Mouse (Mus musculus) forebrain, embryonic 16.5 days (tissue): ENCODE measurements around the gene Mcidas. TPM values are rescaled to one million over a fixed set of nuclear protein-coding genes. Genes with fewer than 3 reads are reported as not detected.

Experiments used
- ATAC-seq: fragments of 200-750 bp; cut with Nextera tagmentation; 2 replicates; pipeline ENCODE4 v1.8.0; 2017; ENCODE audit warnings: mild to moderate bottlenecking, moderate library complexity
- H3K27ac ChIP-seq: fragments of 300-500 bp; sonication (generic); 2 replicates; pipeline ENCODE4 v1.5.1; 2014; ENCODE audit warnings: low read length, control low read depth
- H3K27me3 ChIP-seq: fragments of 300-500 bp; sonication (generic); replicated peaks from 2 replicates; pipeline ENCODE4 v1.6.1; 2014; ENCODE audit warnings: low read length; ENCODE audit not compliant: control insufficient read depth, insufficient read depth
- H3K36me3 ChIP-seq: fragments of 300-500 bp; sonication (generic); 2 replicates; pipeline ENCODE4 v1.6.1; 2014; ENCODE audit not compliant: control insufficient read depth, insufficient read depth
- H3K4me1 ChIP-seq: fragments of 300-500 bp; sonication (generic); replicated peaks from 2 replicates; pipeline ENCODE4 v1.6.1; 2014; ENCODE audit warnings: low read length; ENCODE audit not compliant: control insufficient read depth, insufficient read depth
- H3K4me2 ChIP-seq: fragments of 300-500 bp; sonication (generic); 2 replicates; pipeline ENCODE4 v1.6.1; 2014; ENCODE audit warnings: mild to moderate bottlenecking, low read length, control low read depth
- H3K4me3 ChIP-seq: fragments of 300-500 bp; sonication (generic); replicated peaks from 2 replicates; pipeline ENCODE4 v1.5.1; 2014; ENCODE audit warnings: mild to moderate bottlenecking, low read length, control low read depth
- H3K9ac ChIP-seq: fragments of 300-500 bp; sonication (generic); replicated peaks from 2 replicates; pipeline ENCODE4 v1.6.1; 2014; ENCODE audit warnings: low read depth, low read length, control low read depth
- H3K9me3 ChIP-seq: fragments of 300-500 bp; sonication (generic); 2 replicates; pipeline ENCODE4 v1.6.1; 2016; ENCODE audit warnings: low read length; ENCODE audit not compliant: control insufficient read depth
- WGBS: fragments of 180-500 bp; shearing (Covaris S2); extraction: QIAGEN DNeasy Blood & Tissue Kit; methylation state at CpG from one replicate; pipeline ENCODE4 v1.1.7; 2014; 5-methylcytosine and 5-hydroxymethylcytosine counted together
- polyA plus RNA-seq: library from polyadenylated mRNA; unstranded; fragments of >200 nt; fragmentation: Nextera tagmentation; extraction: Ambion mirVana; gene quantifications from 2 replicates; pipeline ENCODE4 v1.2.1, GENCODE M21; 2015

The Mcidas gene
- 0.20 and 0.66 TPM in 2 replicates for polyA plus RNA-seq

GRCm38 (mm10) chr13:112993531-112994152 is at the start of gene Mcidas:
Gene Mcidas, plus strand, starts transcription at chr13:112993845.
- Histone ChIP-seq H3K4me2 (peak within 1 kb of the TSS; percentile 73), H3K9ac (peak within 1 kb of the TSS; percentile 40), H3K27ac (no peak within 1 kb of the TSS), H3K4me1 (peaks cover 25% of the 10 kb centered on the region), H3K27me3 (peaks cover 81% of the 10 kb centered on the region), H3K36me3 (no peaks in the 10 kb centered on the region), H3K9me3 (no peaks in the 10 kb centered on the region), H3K4me3 (peak within 1 kb of the TSS; percentile 44)
- WGBS = under 1% methylated on average over 63 of the region's 63 CpGs
- ATAC-seq = peak; percentile 43

GRCm38 (mm10) chr13:112945312-112945711 is 48.3 kb upstream of the Mcidas start:
- ATAC-seq = no peak
- no peak overlapping the region for H3K9ac ChIP-seq
- no peaks in the 10 kb centered on the region for H3K4me1 ChIP-seq
- no peaks in the 10 kb centered on the region for H3K9me3 ChIP-seq
- no peak overlapping the region for H3K27ac ChIP-seq
- H3K4me3 ChIP-seq = no peak overlapping the region
- H3K36me3 ChIP-seq = peaks cover 31% of the 10 kb centered on the region
- no peaks in the 10 kb centered on the region for H3K27me3 ChIP-seq
- H3K4me2 ChIP-seq = no peak overlapping the region
- WGBS = 86% methylated on average over 9 of the region's 9 CpGs

- WGBS = 87% methylated on average over 6 of the region's 6 CpGs
- no peak for ATAC-seq
- H3K36me3 ChIP-seq = peaks cover 35% of the 10 kb centered on the region
- no peaks in the 10 kb centered on the region for H3K4me1 ChIP-seq
- H3K9ac ChIP-seq = no peak overlapping the region
- H3K4me3 ChIP-seq = no peak overlapping the region
- H3K27ac ChIP-seq = no peak overlapping the region
- no peaks in the 10 kb centered on the region for H3K27me3 ChIP-seq
- H3K9me3 ChIP-seq = no peaks in the 10 kb centered on the region
- no peak overlapping the region for H3K4me2 ChIP-seq
Observed at GRCm38 (mm10) chr13:112945900-112946299, 47.7 kb upstream of the Mcidas start.

DNA sequence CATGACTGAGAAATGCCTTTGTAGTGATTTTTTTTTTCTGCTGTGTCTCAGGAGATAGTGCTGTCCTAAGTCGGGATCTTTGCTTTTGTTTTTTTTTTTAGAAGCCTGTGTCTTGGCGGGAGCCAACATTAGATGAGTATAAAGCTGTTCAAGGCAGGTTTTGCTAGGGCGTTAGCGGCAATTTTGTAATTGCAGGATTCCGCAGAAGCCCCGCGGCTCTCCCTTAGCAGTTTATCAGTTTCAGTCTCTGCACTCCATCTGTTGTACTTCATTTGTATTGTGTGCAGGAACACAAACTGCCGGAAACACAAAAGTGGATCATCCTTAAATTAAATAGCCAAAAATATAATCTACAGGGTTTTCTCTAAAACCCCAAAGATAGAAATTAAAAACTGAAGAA is 39.6 kb upstream of the Mcidas start:
- no peak overlapping the region for H3K4me2 ChIP-seq
- no peak overlapping the region for H3K4me3 ChIP-seq
- no peaks in the 10 kb centered on the region for H3K4me1 ChIP-seq
- H3K36me3 ChIP-seq = peaks cover 32% of the 10 kb centered on the region
- no peak overlapping the region for H3K9ac ChIP-seq
- no peak overlapping the region for H3K27ac ChIP-seq
- H3K9me3 ChIP-seq = no peaks in the 10 kb centered on the region
- no peaks in the 10 kb centered on the region for H3K27me3 ChIP-seq
- ATAC-seq = no peak
- 84% methylated on average over 8 of the region's 8 CpGs for WGBS

DNA sequence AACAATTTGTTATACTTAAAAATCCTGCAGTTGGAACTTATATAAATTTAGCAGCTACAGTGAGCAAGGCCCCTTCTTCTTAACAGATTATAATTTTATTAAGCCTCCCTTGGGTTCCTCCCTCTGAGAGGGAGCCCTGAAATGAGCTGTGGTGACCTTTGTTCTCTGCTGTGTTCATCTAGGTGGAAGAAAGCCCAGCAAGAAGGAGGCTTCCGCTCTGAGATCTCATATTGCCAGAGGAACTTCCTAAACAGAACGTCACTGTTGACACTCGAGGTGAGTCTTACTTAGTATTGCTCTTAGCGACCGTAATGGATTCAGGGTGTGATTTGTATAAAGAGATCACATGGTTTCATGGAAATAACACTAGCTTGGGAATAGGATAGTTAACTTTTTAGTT is 30.6 kb upstream of the Mcidas start:
- Histone ChIP-seq H3K4me3 (no peak overlapping the region), H3K27ac (no peak overlapping the region), H3K9ac (no peak overlapping the region), H3K36me3 (peaks cover 20% of the 10 kb centered on the region), H3K4me2 (no peak overlapping the region), H3K27me3 (no peaks in the 10 kb centered on the region), H3K9me3 (no peaks in the 10 kb centered on the region), H3K4me1 (no peaks in the 10 kb centered on the region)
- 82% methylated on average over 5 of the region's 5 CpGs for WGBS
- ATAC-seq = no peak

GRCm38 (mm10) chr13:112964421-112964820 is 29.2 kb upstream of the Mcidas start:
- H3K9ac ChIP-seq = no peak overlapping the region
- no peaks in the 10 kb centered on the region for H3K27me3 ChIP-seq
- no peak overlapping the region for H3K4me3 ChIP-seq
- H3K4me1 ChIP-seq = no peaks in the 10 kb centered on the region
- no peak overlapping the region for H3K27ac ChIP-seq
- H3K4me2 ChIP-seq = no peak overlapping the region
- H3K36me3 ChIP-seq = peaks cover 23% of the 10 kb centered on the region
- 92% methylated on average over 12 of the region's 12 CpGs for WGBS
- no peaks in the 10 kb centered on the region for H3K9me3 ChIP-seq
- no peak for ATAC-seq

DNA sequence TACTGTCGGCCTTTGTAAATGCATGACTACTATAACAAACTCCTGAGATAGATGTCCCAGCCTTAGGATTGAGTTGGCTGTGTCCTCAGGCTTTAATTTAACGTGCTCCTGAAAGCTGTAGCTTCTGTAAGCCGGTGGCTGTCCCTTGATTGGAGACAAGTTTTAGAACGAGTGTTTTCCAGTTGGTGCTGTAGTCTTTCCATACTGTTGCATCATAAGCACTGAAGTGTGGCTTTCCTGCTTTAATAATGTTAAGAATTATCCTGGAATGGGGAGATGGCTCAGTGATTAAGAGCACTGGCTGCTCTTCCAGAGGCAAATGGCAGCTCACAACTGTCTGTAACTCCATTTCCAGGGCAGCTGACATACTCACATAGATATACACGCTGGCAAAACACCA is 26.4 kb upstream of the Mcidas start:
- 95% methylated on average over 5 of the region's 5 CpGs for WGBS
- ATAC-seq = no peak

DNA sequence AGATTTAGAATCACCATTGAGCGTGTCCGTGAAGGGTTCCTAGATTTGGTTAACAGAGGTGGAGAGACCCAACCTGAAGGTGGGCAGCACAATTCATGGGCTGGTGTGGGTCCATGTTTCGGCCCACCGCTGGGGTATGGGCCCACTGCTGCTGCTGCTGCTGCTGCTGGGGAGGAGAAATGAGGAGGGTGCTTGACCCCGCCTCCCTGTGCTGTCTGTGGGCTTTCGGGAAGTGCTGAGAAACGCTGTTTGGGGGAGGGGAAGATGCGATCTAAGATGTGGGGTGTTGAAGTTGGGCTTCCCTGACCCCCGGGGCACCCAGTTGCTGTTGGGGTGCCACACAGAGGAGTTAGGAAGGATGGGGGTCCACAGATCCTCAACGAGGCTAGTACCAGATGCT is 16.9 kb upstream of the Mcidas start:
- H3K36me3 ChIP-seq = no peaks in the 10 kb centered on the region
- no peaks in the 10 kb centered on the region for H3K9me3 ChIP-seq
- no peaks in the 10 kb centered on the region for H3K4me1 ChIP-seq
- no peak overlapping the region for H3K9ac ChIP-seq
- no peak overlapping the region for H3K4me3 ChIP-seq
- no peak for ATAC-seq
- H3K4me2 ChIP-seq = no peak overlapping the region
- 51% methylated on average over 10 of the region's 10 CpGs for whole genome bisulfite sequencing
- no peak overlapping the region for H3K27ac ChIP-seq
- no peaks in the 10 kb centered on the region for H3K27me3 ChIP-seq

More for the DNA sequence above, 26.4 kb upstream of the Mcidas start:
- H3K9ac ChIP-seq = no peak overlapping the region
- no peaks in the 10 kb centered on the region for H3K27me3 ChIP-seq
- H3K36me3 ChIP-seq = peaks cover 23% of the 10 kb centered on the region
- no peak overlapping the region for H3K4me3 ChIP-seq
- no peak overlapping the region for H3K27ac ChIP-seq
- H3K4me1 ChIP-seq = no peaks in the 10 kb centered on the region
- H3K4me2 ChIP-seq = no peak overlapping the region
- no peaks in the 10 kb centered on the region for H3K9me3 ChIP-seq

GRCm38 (mm10) chr13:112985605-112986450 is 7.8 kb upstream of the Mcidas start:
- Histone ChIP-seq H3K4me1 (peaks cover 38% of the 10 kb centered on the region), H3K9ac (no peak overlapping the region), H3K9me3 (no peaks in the 10 kb centered on the region), H3K36me3 (no peaks in the 10 kb centered on the region), H3K4me3 (no peak overlapping the region), H3K27me3 (peaks cover 44% of the 10 kb centered on the region), H3K4me2 (peak overlapping the region; percentile 95; the same call in 1 of the 2 replicates), H3K27ac (no peak overlapping the region)
- 5% methylated on average over 18 of the region's 18 CpGs for WGBS
- no peak for ATAC-seq
